Mouse (Mus musculus) lung, postnatal 10 days (tissue): ENCODE measurements at regions not wholly inside any gene's neighbourhood (a gene's known extent, or its start where the extent isn't known, plus 50 kb on each side); places are given as distances from the start of the nearest gene placed in this dataset.
"Not testable (repeated sequence)": the region's sequence is repeated elsewhere in the genome, so short reads cannot be mapped to it uniquely, and the experiment has no call there.

ENCODE experiments used
- DNase-seq: peaks from one replicate; pipeline ENCODE4 v3.0.0; 2021

GRCm38 (mm10) chr4:7913191-7913590, 325.6 kb downstream of the Car8 start:
- DNase-seq: no peak

GRCm38 (mm10) chr4:7912675-7913074, 326.2 kb downstream of the Car8 start:
- no peak for DNase-seq

DNA sequence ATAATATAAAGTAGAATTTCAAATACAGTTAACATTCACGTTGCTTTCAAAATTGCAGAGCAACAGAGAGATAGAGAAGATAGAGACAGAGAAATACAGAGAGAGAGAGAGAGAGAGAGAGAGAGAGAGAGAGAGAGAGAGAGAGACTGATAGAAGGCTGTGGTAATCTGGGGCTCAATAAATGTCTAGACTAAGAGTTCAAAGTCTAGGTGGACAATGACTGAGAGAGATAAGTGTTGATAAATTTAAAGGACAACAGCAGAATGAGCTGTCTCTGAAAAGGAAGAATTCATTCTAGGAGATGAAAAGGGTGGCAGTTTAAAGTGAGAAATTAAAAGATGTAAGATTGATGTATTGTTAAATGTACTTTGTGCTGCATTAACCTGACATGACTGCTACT, 335.7 kb downstream of the Car8 start:
- no peak for DNase-seq

DNA sequence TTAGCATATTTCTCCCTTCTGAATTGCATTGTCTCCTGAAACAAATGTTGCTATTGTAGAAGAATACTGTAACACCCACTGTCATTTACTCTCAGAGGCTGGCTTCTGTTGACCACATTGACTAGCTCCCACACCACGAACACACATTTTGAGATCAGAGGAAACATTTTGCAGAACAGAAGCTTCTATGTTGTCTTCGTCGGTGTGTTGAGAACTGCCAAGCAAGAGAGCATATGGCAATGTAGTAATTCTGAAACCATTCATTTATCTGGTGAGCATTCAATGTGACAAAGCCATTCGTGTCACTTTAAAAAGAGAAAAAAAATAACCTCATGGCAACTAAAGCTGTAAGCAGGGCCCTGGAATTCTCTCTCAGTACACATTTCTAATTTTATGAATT, 343.9 kb downstream of the Car8 start:
- no peak for DNase-seq

GRCm38 (mm10) chr4:7891128-7891527, 347.7 kb downstream of the Car8 start:
- DNase-seq: no peak

GRCm38 (mm10) chr4:7854518-7854917, 384.3 kb downstream of the Car8 start:
- no peak for DNase-seq

DNA sequence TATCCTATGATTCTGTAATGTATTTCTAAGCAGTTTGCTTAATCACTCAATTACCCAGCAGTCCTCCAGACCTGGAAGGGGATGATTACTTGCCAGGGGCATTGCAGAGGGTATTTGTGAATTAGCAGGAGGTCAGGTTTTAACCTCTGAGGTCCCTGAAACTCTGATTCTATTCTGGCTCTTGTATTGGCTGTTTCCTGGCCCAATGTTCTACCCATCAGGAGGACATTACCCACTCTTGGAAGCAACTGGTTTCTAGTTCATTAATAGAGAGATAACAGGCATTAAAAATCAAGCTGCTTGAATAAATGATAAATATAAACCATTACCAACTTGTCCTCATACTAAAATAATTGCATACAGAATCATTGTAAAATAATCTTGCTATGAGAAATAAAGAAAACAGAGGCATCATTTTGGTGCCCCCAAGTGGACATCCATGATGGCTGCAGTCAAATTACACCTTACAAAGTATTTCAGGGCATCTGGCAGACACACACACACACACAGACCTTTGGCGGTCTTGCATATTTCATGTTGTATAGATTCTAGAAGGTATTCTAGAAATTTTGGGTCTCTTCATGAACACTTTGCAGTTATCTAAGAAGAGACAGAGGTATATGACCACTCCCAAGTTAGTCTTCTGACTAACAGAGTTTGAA, 385.6 kb downstream of the Car8 start:
- DNase-seq: peak; percentile 32

DNA sequence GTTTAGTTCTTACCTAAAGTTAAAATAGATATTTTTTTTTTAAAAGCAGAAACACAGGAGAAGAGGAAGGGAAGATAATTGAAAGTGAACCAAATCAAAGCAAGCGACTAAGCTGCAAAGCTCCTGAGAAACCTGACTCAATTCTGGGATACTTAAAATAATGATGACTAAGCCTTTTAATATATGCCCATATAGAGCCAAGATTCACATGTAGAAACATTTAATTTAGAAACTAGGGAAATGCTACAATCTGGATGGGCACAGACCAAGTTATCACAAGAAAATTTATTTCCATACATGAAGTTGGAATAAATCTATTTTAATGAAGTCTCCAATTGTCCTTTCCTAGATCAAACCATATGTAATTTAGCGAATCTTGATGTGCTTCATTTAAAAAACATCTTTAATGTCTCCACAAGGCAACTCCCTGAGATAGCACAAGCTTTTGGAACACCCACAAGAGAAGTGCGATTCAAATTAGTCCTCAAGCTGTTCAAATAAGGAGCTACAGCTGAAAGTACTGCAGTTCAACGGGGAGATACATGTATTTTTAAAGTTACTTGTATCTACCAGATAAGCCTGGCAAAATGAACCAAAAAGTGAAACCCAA, 386.7 kb downstream of the Car8 start:
- no peak for DNase-seq

- no peak for DNase-seq
Measured at GRCm38 (mm10) chr4:7847411-7847810, 391.4 kb downstream of the Car8 start.

DNA sequence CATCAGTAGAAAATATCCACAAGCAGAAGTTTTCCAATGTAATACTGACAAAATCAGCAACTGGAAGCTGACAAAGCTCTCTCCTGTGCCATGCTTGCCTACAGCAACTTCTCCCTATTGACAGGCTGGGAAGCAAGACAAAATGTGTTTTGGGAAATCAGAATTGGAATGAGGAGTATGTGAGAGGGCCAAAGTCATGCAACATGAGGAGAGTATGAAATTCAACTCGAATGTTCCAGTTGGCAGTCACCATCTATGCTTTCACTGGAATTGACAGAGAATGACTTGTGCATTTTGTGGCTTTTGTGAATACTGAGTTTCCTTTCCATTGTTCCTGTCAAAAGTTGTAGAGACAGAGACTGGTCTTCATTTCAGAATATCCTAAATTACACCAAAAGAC, 409.7 kb downstream of the Car8 start:
- no peak for DNase-seq

- DNase-seq: no peak
Measured at GRCm38 (mm10) chr4:7819847-7820246, 419.0 kb downstream of the Car8 start.

- not testable (repeated sequence) for DNase-seq
Measured at GRCm38 (mm10) chr4:7777761-7778160, 461.1 kb downstream of the Car8 start.

DNA sequence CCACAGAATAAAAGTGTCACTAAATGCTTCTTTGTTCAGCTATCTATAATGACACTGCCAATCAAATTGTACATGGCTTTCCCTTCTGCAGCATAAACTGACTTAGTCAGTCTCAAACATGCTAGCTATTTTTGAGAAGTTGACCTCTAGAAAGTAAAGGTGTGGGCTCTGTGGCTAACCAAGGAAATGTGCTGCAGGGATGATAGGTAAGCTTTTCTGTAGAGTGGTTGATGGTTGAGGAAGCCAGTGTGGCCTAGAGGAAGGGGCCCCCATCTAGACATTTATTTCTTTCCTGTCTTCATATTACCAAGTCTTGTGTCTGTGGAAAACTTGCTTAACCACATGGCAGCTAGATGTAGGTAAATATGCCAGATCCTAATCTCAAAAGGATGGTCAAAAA, 483.4 kb downstream of the Car8 start:
- no peak for DNase-seq

DNA sequence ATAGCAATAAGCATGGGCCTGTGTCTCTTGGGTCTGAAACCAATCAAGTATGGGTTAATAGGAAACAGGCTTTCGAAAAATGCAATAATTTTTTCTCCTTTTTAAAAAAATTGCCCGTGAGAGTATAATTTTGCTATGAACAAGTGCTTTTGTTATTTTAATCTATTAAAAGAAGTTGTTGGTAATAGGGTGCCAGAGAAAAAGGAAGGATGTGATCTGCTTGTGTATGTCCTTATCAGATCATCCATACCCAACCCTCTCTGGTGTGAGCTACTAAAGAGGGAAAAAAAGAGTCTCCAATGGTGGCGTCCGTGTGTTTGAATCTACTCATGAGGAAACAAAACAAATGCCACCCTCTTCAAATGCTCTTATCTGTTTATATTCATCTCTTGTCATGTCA, 484.9 kb downstream of the Car8 start:
- no peak for DNase-seq

- DNase-seq: no peak
Measured at GRCm38 (mm10) chr4:7751208-7751607, 487.6 kb downstream of the Car8 start.

- no peak for DNase-seq
Measured at GRCm38 (mm10) chr4:7722893-7723292, 515.9 kb downstream of the Car8 start.

- no peak for DNase-seq
Measured at GRCm38 (mm10) chr4:7688516-7688915, 550.3 kb downstream of the Car8 start.

- no peak for DNase-seq
Measured at GRCm38 (mm10) chr4:7687231-7687630, 551.6 kb downstream of the Car8 start.

GRCm38 (mm10) chr4:7670795-7671105, 568.1 kb downstream of the Car8 start:
- DNase-seq: no peak

DNA sequence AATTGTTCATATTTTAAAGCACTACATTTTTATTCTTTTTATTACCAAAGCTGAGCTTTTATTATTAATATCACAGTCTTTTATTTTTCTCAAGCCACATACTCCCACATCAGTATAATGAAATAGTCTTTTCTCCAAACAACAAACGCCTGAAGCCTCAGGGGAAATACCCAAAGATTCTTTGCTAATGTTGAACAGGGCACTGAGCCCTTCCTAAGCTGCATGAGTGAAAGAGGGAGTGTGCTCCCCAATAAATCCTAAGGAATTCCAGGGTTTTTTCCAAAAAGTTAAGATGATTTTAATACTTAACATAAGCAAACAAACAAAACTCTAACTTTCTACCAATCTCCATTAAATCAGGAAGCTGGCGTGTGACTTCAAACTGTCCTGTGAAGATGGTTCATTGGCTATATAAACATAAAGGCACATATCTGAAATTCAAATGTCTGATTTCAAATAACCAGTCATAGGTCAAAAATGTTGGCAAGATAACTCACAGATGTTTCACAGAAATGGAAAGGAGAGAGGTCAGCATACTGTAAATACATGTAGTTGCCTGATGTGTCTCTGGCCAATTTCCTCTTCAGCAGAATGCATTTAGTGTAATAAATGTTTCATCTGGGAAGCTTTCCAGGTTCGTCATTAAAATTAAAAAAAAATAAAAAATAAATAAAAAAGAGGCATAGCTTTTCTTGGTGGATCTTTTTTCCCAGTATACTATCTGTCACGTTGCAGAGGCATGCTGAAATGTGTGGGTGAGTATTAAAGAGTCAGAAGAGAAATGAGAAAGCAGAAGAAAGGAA, 568.6 kb downstream of the Car8 start:
- no peak for DNase-seq

- DNase-seq: no peak
Measured at GRCm38 (mm10) chr4:7666935-7667594, 571.8 kb downstream of the Car8 start.

DNA sequence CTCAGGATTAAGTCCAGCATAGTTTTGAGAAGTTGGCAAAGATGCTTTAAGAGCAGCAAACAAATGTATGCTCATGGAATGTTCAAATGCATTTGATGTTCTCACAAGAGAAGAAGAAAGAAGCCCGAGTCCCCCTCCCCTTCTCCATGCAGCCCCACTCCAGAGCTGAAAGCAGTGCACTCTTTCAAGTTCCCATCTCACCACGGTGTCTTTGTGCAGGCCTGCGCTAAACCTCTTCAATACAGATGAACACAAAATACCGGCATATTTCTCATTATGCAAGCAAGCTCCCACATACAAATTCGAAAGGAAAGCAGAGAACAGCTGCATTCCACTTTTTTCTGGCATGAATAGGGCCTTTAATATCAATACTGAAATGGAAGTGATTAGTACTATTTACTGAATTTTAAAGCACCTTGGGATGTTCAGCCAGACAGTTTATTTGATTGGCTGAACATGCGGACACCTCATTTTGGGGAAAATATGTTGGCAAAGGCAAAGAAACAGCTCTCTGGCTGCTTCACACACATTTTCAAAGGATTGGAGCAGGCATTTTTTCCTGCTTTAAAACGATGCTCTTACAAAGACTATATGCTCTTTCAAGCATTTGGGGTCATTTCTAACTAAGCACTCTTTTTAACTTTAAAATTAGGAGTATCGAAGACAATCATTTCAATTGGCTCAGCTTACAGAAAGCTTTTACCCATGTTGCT, 595.8 kb downstream of the Car8 start:
- no peak for DNase-seq
